Mouse (Mus musculus): ENCODE measurements at regions not wholly inside any gene's neighbourhood (a gene's known extent, or its start where the extent isn't known, plus 50 kb on each side); places are given as distances from the start of the nearest gene placed in this dataset.

DNA sequence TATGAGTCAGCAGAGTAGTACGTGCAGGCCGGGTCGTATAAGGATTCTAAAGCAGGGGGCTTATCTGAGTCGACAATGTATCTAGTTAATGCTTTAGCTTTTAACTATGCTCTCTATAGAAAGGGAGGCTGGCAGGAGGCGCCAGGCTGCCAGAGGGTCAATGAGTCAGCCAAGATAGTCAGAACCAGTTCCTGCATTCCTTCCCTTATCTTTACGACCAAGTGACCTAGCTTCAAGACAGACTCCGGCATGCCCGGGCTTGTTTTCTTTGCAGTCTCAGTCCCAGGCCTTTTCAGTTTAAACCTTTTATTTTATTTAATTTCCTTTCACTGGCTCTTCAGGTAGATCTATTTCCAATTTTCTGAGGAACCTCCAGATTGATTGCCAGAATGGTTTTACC lies 374.0 kb upstream of the Nrxn1 start:
- TF ChIP-seq CTCF (conservative IDR thresholded peaks at IDR 0.05; ENCODE audit: low read length) (no peak), NANOG (IDR thresholded peaks at IDR 0.05; ENCODE audit: borderline replicate concordance, low read length) (no peak)

Measured in E14TG2a.4 (cell line).